Mouse (Mus musculus): ENCODE measurements around the gene Ttc39a.

DNA sequence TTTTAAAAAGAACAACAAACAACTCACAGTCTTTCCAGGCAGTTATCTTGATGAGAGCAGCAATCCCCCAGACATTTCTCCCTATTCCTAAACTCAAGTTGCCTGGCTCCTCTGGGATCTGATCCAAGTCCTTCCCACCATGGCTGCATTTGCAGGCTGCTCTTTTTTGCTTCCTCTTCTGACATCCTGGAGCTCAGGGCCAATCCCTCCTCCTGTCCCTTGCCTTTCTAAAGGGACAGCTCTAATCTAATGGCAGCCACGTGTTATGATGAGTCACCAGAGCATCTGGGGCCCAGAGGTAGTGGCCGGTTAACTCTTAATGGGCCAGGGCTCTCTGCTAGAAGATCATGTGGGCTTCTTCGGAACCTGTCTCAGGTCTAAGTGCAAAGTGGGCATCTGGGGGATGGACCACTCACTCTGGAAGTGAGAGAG lies 353 bp upstream of the Ttc39a start:
- no peak for TF ChIP-seq POLR2A (IDR thresholded peaks at IDR 0.05; ENCODE audit: borderline replicate concordance, low read depth, low read length)
- no peak for TF ChIP-seq CTCF (IDR thresholded peaks at IDR 0.05; ENCODE audit: low read depth, low read length)

Data from bone marrow macrophage, adult 2 months (primary cell).